Mouse (Mus musculus): Measurements from ENCODE around the gene Zfp865.

DNA sequence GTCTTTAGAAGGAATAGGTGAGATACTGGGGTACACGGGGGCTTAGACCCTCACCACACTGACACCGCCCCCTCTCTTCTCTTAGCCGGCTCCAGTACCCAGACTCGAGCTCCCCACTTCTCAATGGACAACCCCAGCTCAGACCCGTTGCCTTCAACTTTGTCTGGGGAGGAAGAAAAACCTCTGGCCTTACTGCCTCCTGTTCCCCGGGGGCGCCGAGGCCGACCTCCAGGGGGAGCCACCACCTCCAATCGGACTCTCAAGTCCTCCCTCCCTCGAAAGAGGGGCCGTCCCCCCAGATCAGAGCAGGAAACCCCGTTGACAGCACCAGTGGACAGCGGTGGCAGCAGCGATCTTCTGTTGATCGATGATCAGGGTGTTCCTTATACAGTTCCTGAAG, 2.8 kb upstream of the Zfp865 start:
- no peak for TF ChIP-seq POLR2A (IDR thresholded peaks at IDR 0.05; ENCODE audit: low read depth, low read length)
- no peak for TF ChIP-seq MAX (IDR thresholded peaks at IDR 0.05; ENCODE audit: low read length)
- no peak for TF ChIP-seq MYC (IDR thresholded peaks at IDR 0.05; ENCODE audit: low read depth, low read length)
- TF ChIP-seq CTCF (conservative IDR thresholded peaks at IDR 0.05 in 1 of 2, IDR thresholded peaks at IDR 0.05 in 1 of 2; ENCODE audit: low read depth in 2 of 2, low read length in 2 of 2), result peak in 1 of 2 experiments; percentile 13; a peak in 1 of 4 replicates
- TF ChIP-seq CHD1 (IDR thresholded peaks at IDR 0.05; ENCODE audit: low read depth, low read length), result no peak
- TF ChIP-seq E2F4 (IDR thresholded peaks at IDR 0.05; ENCODE audit: insufficient replicate concordance, low read depth, low read length), result no peak
- TF ChIP-seq PAX5 (IDR thresholded peaks at IDR 0.05; ENCODE audit: low read length), result no peak
- no peak for TF ChIP-seq USF1 (IDR thresholded peaks at IDR 0.05; ENCODE audit: low read depth, low read length)
- no peak for TF ChIP-seq ZC3H11A (IDR thresholded peaks at IDR 0.05; ENCODE audit: low read depth, low read length)
